Mouse (Mus musculus) E14TG2a.4 (cell line): ENCODE measurements around the gene Acot12.

Experiments used
- CTCF ChIP-seq: conservative IDR thresholded peaks from 2 replicates; pipeline ENCODE4 v1.5.1; 2014; ENCODE audit warnings: low read length
- POU5F1 ChIP-seq: IDR thresholded peaks from 2 replicates; pipeline ENCODE4 v1.6.1; 2014; ENCODE audit warnings: low read length, borderline replicate concordance

DNA sequence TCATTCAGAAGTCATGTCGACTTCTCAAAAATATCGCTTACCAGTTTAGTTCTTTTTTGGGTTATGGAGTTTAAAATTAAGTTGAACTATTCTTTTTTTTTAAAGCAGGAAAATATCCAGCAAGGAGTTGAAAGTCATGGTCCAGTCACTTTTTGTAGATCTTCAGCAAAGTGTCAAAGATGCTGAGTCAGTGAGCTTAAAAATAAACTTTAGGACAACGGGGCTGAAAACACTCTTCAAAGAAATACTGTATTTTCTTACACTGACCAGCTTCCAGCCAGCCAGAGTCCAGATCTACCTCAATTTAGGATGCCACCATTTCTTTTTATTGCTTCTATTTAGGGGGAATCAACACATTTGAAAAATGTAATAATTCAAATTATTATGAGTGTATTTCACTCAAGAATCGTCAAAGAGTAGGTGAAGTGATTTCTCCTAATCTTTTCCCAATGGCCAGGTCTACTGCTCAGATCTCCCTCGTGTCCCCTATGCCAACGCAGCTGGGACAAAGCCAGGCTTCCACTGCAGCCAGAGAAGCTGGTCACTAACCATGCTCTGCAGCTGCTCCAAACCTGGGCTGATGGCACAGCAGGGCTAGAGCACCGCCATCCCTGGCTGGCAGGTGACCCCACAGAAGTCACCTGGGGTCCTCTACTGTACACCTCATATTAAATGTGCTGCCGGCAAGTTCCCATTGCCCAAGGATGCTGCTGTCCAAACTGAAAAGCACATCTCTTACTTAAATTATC, 19.2 kb downstream of the Acot12 start:
- TF ChIP-seq CTCF: no peak
- TF ChIP-seq POU5F1: no peak
